Mouse (Mus musculus) CH12.LX (cell line): Measurements from ENCODE around the gene Hist1h1d. TPM values are rescaled to one million over a fixed set of nuclear protein-coding genes. Genes with fewer than 3 reads are reported as not detected.
A peak's percentile ranks its signal among the peaks of the same experiment; 100 is the strongest.
"Not testable (repeated sequence)": the region's sequence is repeated elsewhere in the genome, so short reads cannot be mapped to it uniquely, and the experiment has no call there.

Experiments
- DNase-seq: peaks from one replicate; pipeline ENCODE4 v3.0.0-alpha.2; 2013; ENCODE audit errors: extremely low read depth
- H3K27ac ChIP-seq: 2 replicates; pipeline ENCODE4 v1.5.1; 2012; ENCODE audit warnings: low read depth, mild to moderate bottlenecking, control low read depth, moderate library complexity; ENCODE audit not compliant: insufficient read depth
- H3K27me3 ChIP-seq: replicated peaks from 2 replicates; pipeline ENCODE3; 2012; ENCODE audit warnings: inconsistent platforms
- H3K36me3 ChIP-seq, 2 experiments: replicated peaks in 1 of 2; 2 replicates each; pipeline versions ENCODE3 to v1.6.1; 2012; ENCODE audit warnings: inconsistent platforms in 1 of 2, low read length in 1 of 2, mild to moderate bottlenecking in 1 of 2, mixed read lengths in 1 of 2, moderate library complexity in 1 of 2; ENCODE audit not compliant: control insufficient read depth in 1 of 2, insufficient read depth in 1 of 2
- H3K4me1 ChIP-seq, 2 experiments: 2 replicates each; pipeline ENCODE4 v1.6.1; 2012; ENCODE audit warnings: inconsistent platforms in 1 of 2, moderate library complexity in 1 of 2; ENCODE audit not compliant: insufficient read depth in 2 of 2, control insufficient read depth in 1 of 2
- H3K4me2 ChIP-seq: 2 replicates; pipeline ENCODE4 v1.6.1; 2012; ENCODE audit warnings: low read depth, mild to moderate bottlenecking, control low read depth; ENCODE audit not compliant: poor library complexity, insufficient read depth, severe bottlenecking
- H3K4me3 ChIP-seq, 3 experiments: fragments of 150-350 bp in 1 of 3; sonication (generic) in 1 of 3; replicated peaks in 1 of 3; 2 replicates each; pipeline versions ENCODE3 to v1.5.1; 2011 to 2012; ENCODE audit warnings: low read depth in 2 of 3, low read length in 2 of 3, mild to moderate bottlenecking in 2 of 3, moderate library complexity in 2 of 3, control low read depth in 1 of 3, improper control_type of control experiment in 1 of 3, inconsistent platforms in 1 of 3, mixed read lengths in 1 of 3; ENCODE audit not compliant: poor library complexity in 1 of 3
- H3K79me2 ChIP-seq: replicated peaks from 2 replicates; pipeline ENCODE4 v1.6.1; 2012; ENCODE audit warnings: mild to moderate bottlenecking, moderate library complexity; ENCODE audit not compliant: control insufficient read depth, poor library complexity, insufficient read depth, severe bottlenecking; ENCODE audit errors: extremely low read depth
- H3K9ac ChIP-seq: 2 replicates; pipeline ENCODE4 v1.6.1; 2012; ENCODE audit warnings: low read depth, mild to moderate bottlenecking, control low read depth, moderate library complexity; ENCODE audit not compliant: insufficient read depth
- H3K9me3 ChIP-seq: replicated peaks from 2 replicates; pipeline ENCODE3; 2012; ENCODE audit warnings: low read length, inconsistent platforms, mixed read lengths
- CHD2 ChIP-seq: IDR thresholded peaks from 2 replicates; pipeline ENCODE4 v1.6.1; 2011; ENCODE audit warnings: low read length, improper control_type of control experiment
- CTCF ChIP-seq, 2 experiments: IDR thresholded peaks in 1 of 2; conservative IDR thresholded peaks in 1 of 2; 2 replicates each; pipeline ENCODE4 v1.5.1; 2011 to 2012; ENCODE audit warnings: low read depth in 2 of 2, low read length in 2 of 2, improper control_type of control experiment in 1 of 2, inconsistent platforms in 1 of 2, mild to moderate bottlenecking in 1 of 2, moderate library complexity in 1 of 2
- ELF1 ChIP-seq: IDR thresholded peaks from 2 replicates; pipeline ENCODE4 v1.6.1; 2014; ENCODE audit warnings: low read depth, mild to moderate bottlenecking, inconsistent platforms, low read length, improper control_type of control experiment
- ETS1 ChIP-seq: conservative IDR thresholded peaks from 2 replicates; pipeline ENCODE4 v1.6.1; 2012; ENCODE audit warnings: low read depth, mild to moderate bottlenecking, inconsistent platforms, low read length, improper control_type of control experiment, moderate library complexity
- GABPA ChIP-seq: IDR thresholded peaks from 2 replicates; pipeline ENCODE4 v1.6.1; 2012; ENCODE audit warnings: low read depth, low read length, improper control_type of control experiment, inconsistent platforms; ENCODE audit not compliant: insufficient replicate concordance
- HCFC1 ChIP-seq: IDR thresholded peaks from 2 replicates; pipeline ENCODE4 v1.6.1; 2012; ENCODE audit warnings: low read depth, mild to moderate bottlenecking, inconsistent platforms, low read length, improper control_type of control experiment
- IRF4 ChIP-seq: IDR thresholded peaks from 2 replicates; pipeline ENCODE4 v1.6.1; 2014; ENCODE audit warnings: low read depth, mild to moderate bottlenecking, inconsistent platforms, low read length, improper control_type of control experiment
- MAFK ChIP-seq: IDR thresholded peaks from 2 replicates; pipeline ENCODE4 v1.6.1; 2011; ENCODE audit warnings: low read length, improper control_type of control experiment; ENCODE audit not compliant: insufficient replicate concordance
- MAX ChIP-seq: IDR thresholded peaks from 2 replicates; pipeline ENCODE4 v1.6.1; 2011; ENCODE audit warnings: low read length, improper control_type of control experiment
- MXI1 ChIP-seq: IDR thresholded peaks from 2 replicates; pipeline ENCODE4 v1.6.1; 2011; ENCODE audit warnings: mild to moderate bottlenecking, low read depth, low read length, improper control_type of control experiment
- NELFE ChIP-seq: IDR thresholded peaks from 2 replicates; pipeline ENCODE4 v1.6.1; 2011; ENCODE audit warnings: low read depth, low read length, improper control_type of control experiment
- NRF1 ChIP-seq: IDR thresholded peaks from 2 replicates; pipeline ENCODE4 v1.6.1; 2014; ENCODE audit warnings: low read depth, mild to moderate bottlenecking, inconsistent platforms, low read length, improper control_type of control experiment, moderate library complexity
- POLR2A ChIP-seq: IDR thresholded peaks from 2 replicates; pipeline ENCODE4 v1.6.1; 2011; ENCODE audit warnings: low read depth, mild to moderate bottlenecking, improper control_type of control experiment, low read length
- POLR2AphosphoS2 ChIP-seq: IDR thresholded peaks from 2 replicates; pipeline ENCODE4 v1.6.1; 2011; ENCODE audit warnings: low read depth, low read length, improper control_type of control experiment
- RCOR1 ChIP-seq: conservative IDR thresholded peaks from 2 replicates; pipeline ENCODE4 v1.6.1; 2012; ENCODE audit warnings: low read depth, mild to moderate bottlenecking, inconsistent platforms, low read length, improper control_type of control experiment
- SIN3A ChIP-seq: IDR thresholded peaks from 2 replicates; pipeline ENCODE4 v1.6.1; 2012; ENCODE audit warnings: low read length, improper control_type of control experiment, inconsistent platforms
- TBP ChIP-seq: conservative IDR thresholded peaks from 2 replicates; pipeline ENCODE4 v1.6.1; 2011; ENCODE audit warnings: low read depth, low read length, improper control_type of control experiment
- TCF12 ChIP-seq: IDR thresholded peaks from 2 replicates; pipeline ENCODE4 v1.6.1; 2014; ENCODE audit warnings: low read depth, mild to moderate bottlenecking, inconsistent platforms, low read length, improper control_type of control experiment
- UBTF ChIP-seq: IDR thresholded peaks from 2 replicates; pipeline ENCODE4 v1.6.1; 2012; ENCODE audit warnings: low read depth, mild to moderate bottlenecking, inconsistent platforms, low read length, improper control_type of control experiment, moderate library complexity
- USF1 ChIP-seq: IDR thresholded peaks from 2 replicates; pipeline ENCODE4 v1.6.1; 2014; ENCODE audit warnings: low read depth, mild to moderate bottlenecking, inconsistent platforms, low read length, improper control_type of control experiment
- USF2 ChIP-seq: conservative IDR thresholded peaks from 2 replicates; pipeline ENCODE4 v1.6.1; 2011; ENCODE audit warnings: low read depth, low read length, improper control_type of control experiment
- ZKSCAN1 ChIP-seq: IDR thresholded peaks from 2 replicates; pipeline ENCODE4 v1.6.1; 2012; ENCODE audit warnings: low read depth, inconsistent platforms, low read length, improper control_type of control experiment, borderline replicate concordance
- ZMIZ1 ChIP-seq: IDR thresholded peaks from 2 replicates; pipeline ENCODE4 v1.6.1; 2012; ENCODE audit warnings: low read depth, mild to moderate bottlenecking, inconsistent platforms, low read length, improper control_type of control experiment
- dilution Hi-C: fragments of 300-500 bp; cut with MboI; formaldehyde crosslinking; loops from 2 replicates; pipeline ENCODE4 v1.14.3; 2020; ENCODE audit warnings: low sequenced_read_pairs; ENCODE audit not compliant: extremely low pct_unique_long_range_greater_than_20kb, extremely low pct_ligation_motif_present
- in situ Hi-C: fragments of 300-500 bp; cut with MboI; formaldehyde crosslinking; loops from 3 replicates; pipeline ENCODE4 v1.14.3; 2019; ENCODE audit warnings: low sequenced_read_pairs, low pct_ligation_motif_present, low pct_unique_long_range_greater_than_20kb, mixed read lengths
- polyA plus RNA-seq: library from polyadenylated mRNA; unstranded; fragments of >175 nt; gene quantifications from 2 replicates; pipeline ENCODE4 v1.2.1, GENCODE M21; 2012; ENCODE audit warnings: low read depth; ENCODE audit not compliant: insufficient read length
- total RNA-seq, 2 experiments: library from RNA; depleted of rRNA; stranded (reverse); fragments of 300-350 nt in 1 of 2; fragments of >200 nt in 1 of 2; gene quantifications; 2 replicates each; pipeline ENCODE4 v1.2.3; 2012 to 2014

Gene Hist1h1d
- total and polyA plus RNA-seq, 3 experiments: 0.14 to 112 (median 2.3) TPM

- peak; percentile 37 for TF ChIP-seq HCFC1
- no peak for TF ChIP-seq MAX
- no peak for TF ChIP-seq ETS1
- peak; percentile 42 for TF ChIP-seq NRF1
- TF ChIP-seq USF2: no peak
- TF ChIP-seq CTCF (conservative IDR thresholded peaks at IDR 0.05 in 1 of 2, IDR thresholded peaks at IDR 0.05 in 1 of 2; ENCODE audit: low read depth in 2 of 2, low read length in 2 of 2): no peak
- no peak for TF ChIP-seq MXI1
- peak; percentile 67 for TF ChIP-seq NELFE
- TF ChIP-seq USF1: no peak
- peak; percentile 85 for TF ChIP-seq SIN3A
- TF ChIP-seq ZKSCAN1: no peak
- TF ChIP-seq GABPA: no peak
- no peak for TF ChIP-seq TCF12
- TF ChIP-seq TBP: no peak; the same call in 1 of the 2 replicates
- TF ChIP-seq ELF1: no peak
- peak; percentile 51; the same call in 1 of the 2 replicates for TF ChIP-seq MAFK
- peak; percentile 48; the same call in 1 of the 2 replicates for TF ChIP-seq IRF4
- TF ChIP-seq, all 38 proteins: peak for 14
Measured at GRCm38 (mm10) chr13:23585029-23585441, 32.0 kb downstream of the Hist1h1d start (continued).

GRCm38 (mm10) chr13:23585442-23586098 is 32.5 kb downstream of the Hist1h1d start:
- Histone ChIP-seq H3K4me1 (peaks cover 3 to 47% of the 10 kb centered on the region in 2 experiments), H3K27ac (peak overlapping the region; percentile 94), H3K4me2 (peak overlapping the region; percentile 96), H3K4me3 (peak overlapping the region; percentile 23 to 47 (median 45)), H3K9ac (peak overlapping the region; percentile 98)
- in situ Hi-C loops, H3K27me3 ChIP-seq, H3K36me3 ChIP-seq, H3K79me2 ChIP-seq, H3K9me3 ChIP-seq, dilution Hi-C loops: not testable (repeated sequence)
- DNase-seq: peak; percentile 93
- TF ChIP-seq TCF12 (peak; percentile 88), ZMIZ1 (peak; percentile 99), RCOR1 (0 out of 2 replicates have a peak, but pooled peaks have one; percentile 30), POLR2A (peak; percentile 97), NRF1 (peak; percentile 63; the same call in 1 of the 2 replicates), NELFE (peak; percentile 99), SIN3A (peak; percentile 60; the same call in 1 of the 2 replicates), UBTF (peak; percentile 94; the same call in 1 of the 2 replicates), MXI1 (0 out of 2 replicates have a peak, but pooled peaks have one; percentile 47), USF2 (peak; percentile 3; the same call in 1 of the 2 replicates), POLR2AphosphoS2 (peak; percentile 97), CHD2 (peak; percentile 92), HCFC1 (peak; percentile 48; the same call in 1 of the 2 replicates), TBP (peak; percentile 99)
